Mouse (Mus musculus) midbrain, embryonic 13.5 days (tissue): ENCODE measurements around the gene Tacr1. TPM values are rescaled to one million over a fixed set of nuclear protein-coding genes. Genes with fewer than 3 reads are reported as not detected.

ENCODE experiments used
- ATAC-seq: fragments of 200-750 bp; cut with Nextera tagmentation; 2 replicates; pipeline ENCODE4 v1.8.0; 2017; ENCODE audit warnings: mild to moderate bottlenecking, moderate TSS enrichment, moderate library complexity
- H3K27ac ChIP-seq: fragments of 300-500 bp; sonication (generic); 2 replicates; pipeline ENCODE4 v1.5.1; 2015; ENCODE audit warnings: inconsistent platforms, mild to moderate bottlenecking, moderate library complexity
- H3K27me3 ChIP-seq: fragments of 300-500 bp; sonication (generic); 2 replicates; pipeline ENCODE4 v1.6.1; 2015; ENCODE audit warnings: mild to moderate bottlenecking, inconsistent platforms
- H3K36me3 ChIP-seq: fragments of 300-500 bp; sonication (generic); 2 replicates; pipeline ENCODE4 v1.6.1; 2015; ENCODE audit warnings: mild to moderate bottlenecking, inconsistent platforms
- H3K4me1 ChIP-seq: fragments of 300-500 bp; sonication (generic); replicated peaks from 2 replicates; pipeline ENCODE4 v1.6.1; 2015; ENCODE audit warnings: inconsistent platforms
- H3K4me2 ChIP-seq: fragments of 300-500 bp; sonication (generic); replicated peaks from 2 replicates; pipeline ENCODE4 v1.6.1; 2015; ENCODE audit warnings: moderate library complexity, mild to moderate bottlenecking, inconsistent platforms
- H3K4me3 ChIP-seq: fragments of 300-500 bp; sonication (generic); replicated peaks from 2 replicates; pipeline ENCODE4 v1.5.1; 2015; ENCODE audit warnings: mild to moderate bottlenecking, inconsistent platforms
- H3K9ac ChIP-seq: fragments of 300-500 bp; sonication (generic); replicated peaks from 2 replicates; pipeline ENCODE4 v1.6.1; 2015; ENCODE audit warnings: mild to moderate bottlenecking, inconsistent platforms
- H3K9me3 ChIP-seq: fragments of 300-500 bp; sonication (generic); 2 replicates; pipeline ENCODE4 v1.6.1; 2016; ENCODE audit warnings: mild to moderate bottlenecking, inconsistent platforms
- WGBS: fragments of 180-500 bp; shearing (Covaris S2); methylation state at CpG from one replicate; pipeline ENCODE4 v1.1.7; 2015; 5-methylcytosine and 5-hydroxymethylcytosine counted together
- polyA plus RNA-seq: library from polyadenylated mRNA; unstranded; fragments of >200 nt; fragmentation: Nextera tagmentation; extraction: Ambion mirVana; gene quantifications from 2 replicates; pipeline ENCODE4 v1.2.1, GENCODE M21; 2015

Tacr1 gene
- polyA plus RNA-seq, 1 experiment from 2014 or later: 3.5 TPM

DNA sequence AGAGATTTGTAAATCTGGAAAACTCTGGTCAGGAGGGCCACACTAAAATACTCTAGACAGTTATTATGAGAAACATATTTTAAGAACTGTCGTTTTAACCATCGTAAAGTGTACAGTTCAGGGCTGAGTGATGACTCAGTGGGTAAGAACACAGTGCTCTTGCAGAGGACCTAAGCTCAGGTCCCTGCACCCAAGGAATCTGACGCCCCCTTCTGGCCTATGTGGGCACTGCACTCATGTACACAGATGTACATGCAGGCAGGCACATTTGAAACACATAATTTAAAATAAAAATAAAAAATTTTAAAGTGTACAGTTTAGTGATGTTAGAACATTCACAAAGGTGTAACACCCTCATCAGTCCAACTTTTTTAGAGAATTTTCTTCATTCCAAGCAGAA, 147.1 kb downstream of the Tacr1 start:
- Histone ChIP-seq H3K4me3 (no peak overlapping the region), H3K4me1 (no peaks in the 10 kb centered on the region), H3K9me3 (peaks cover 8% of the 10 kb centered on the region; the same call in 1 of the 2 replicates), H3K36me3 (no peaks in the 10 kb centered on the region), H3K27me3 (no peaks in the 10 kb centered on the region), H3K27ac (no peak overlapping the region), H3K9ac (no peak overlapping the region), H3K4me2 (no peak overlapping the region)
- no peak for ATAC-seq
- 74% methylated on average over 3 of the region's 3 CpGs for WGBS

DNA sequence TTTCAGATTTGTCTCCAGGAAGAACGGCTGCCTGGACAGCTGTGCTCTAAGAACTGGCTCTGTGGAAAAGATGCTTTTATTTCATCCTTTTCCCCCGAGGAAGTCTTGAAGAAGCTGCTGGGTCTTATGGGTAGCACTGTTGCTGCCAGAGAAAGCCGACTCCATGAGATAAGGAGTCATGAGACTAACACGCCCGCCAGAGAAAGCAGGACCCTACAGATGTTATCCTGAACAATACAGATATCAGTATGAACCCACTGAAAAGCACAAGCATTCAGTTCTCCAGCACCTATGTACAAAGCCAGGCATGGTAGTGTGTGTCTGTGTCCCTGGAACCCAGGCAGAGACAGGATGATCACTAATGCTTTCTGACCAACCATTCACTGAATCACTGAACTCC, 173.3 kb downstream of the Tacr1 start:
- WGBS: 88% methylated on average over 5 of the region's 5 CpGs
- Histone ChIP-seq H3K4me1 (no peaks in the 10 kb centered on the region), H3K4me2 (no peak overlapping the region), H3K36me3 (no peaks in the 10 kb centered on the region), H3K27ac (no peak overlapping the region), H3K9ac (no peak overlapping the region), H3K27me3 (no peaks in the 10 kb centered on the region), H3K4me3 (no peak overlapping the region), H3K9me3 (no peaks in the 10 kb centered on the region)
- no peak for ATAC-seq

DNA sequence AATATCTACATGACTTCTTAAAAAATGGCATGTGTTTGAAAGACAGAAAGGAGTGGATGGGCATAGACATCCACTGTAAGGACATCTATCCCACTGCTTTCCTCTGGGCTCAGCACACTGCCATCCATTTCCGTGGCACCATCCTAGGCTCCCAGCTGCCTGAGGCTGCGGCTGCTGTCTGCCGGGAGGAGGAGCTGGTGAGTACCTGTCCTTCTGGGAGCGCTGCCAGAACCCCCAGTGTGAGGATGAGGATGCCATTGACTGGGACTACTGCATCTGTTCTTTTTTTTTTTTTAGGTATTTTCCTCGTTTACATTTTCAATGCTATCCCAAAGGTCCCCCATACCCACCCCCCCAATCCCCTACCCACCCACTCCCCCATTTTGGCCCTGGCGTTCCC, 183.3 kb downstream of the Tacr1 start:
- no peak overlapping the region for H3K4me2 ChIP-seq
- ATAC-seq: no peak
- no peak overlapping the region for H3K9ac ChIP-seq
- WGBS: 64% methylated on average over 6 of the region's 6 CpGs
- H3K4me3 ChIP-seq: no peak overlapping the region
- no peaks in the 10 kb centered on the region for H3K9me3 ChIP-seq
- H3K27me3 ChIP-seq: no peaks in the 10 kb centered on the region
- no peak overlapping the region for H3K27ac ChIP-seq
- H3K36me3 ChIP-seq: no peaks in the 10 kb centered on the region
- no peaks in the 10 kb centered on the region for H3K4me1 ChIP-seq

DNA sequence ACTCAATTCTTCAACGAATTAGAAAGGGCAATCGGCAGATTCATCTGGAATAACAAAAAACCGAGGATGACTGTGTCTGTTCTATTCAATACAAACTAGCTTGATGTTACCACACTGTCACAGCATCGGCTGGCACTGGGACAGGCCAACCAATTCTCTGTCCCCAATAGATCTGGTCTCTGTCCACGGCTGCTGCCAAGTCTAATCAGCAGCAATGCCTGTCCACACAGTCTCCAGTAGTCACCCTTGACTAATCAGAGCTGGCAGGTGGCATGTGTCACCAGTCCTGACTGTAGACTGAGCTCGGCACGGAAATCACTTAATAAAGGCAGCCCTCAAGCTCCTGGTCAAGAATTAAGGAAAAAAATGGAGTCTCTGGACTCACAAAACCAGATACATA, 187.3 kb downstream of the Tacr1 start:
- H3K4me2 ChIP-seq: no peak overlapping the region
- H3K27me3 ChIP-seq: no peaks in the 10 kb centered on the region
- 0 out of 2 replicates have a peak, but pooled peaks have one; percentile 37 for ATAC-seq
- H3K4me3 ChIP-seq: no peak overlapping the region
- H3K36me3 ChIP-seq: no peaks in the 10 kb centered on the region
- H3K27ac ChIP-seq: no peak overlapping the region
- no peaks in the 10 kb centered on the region for H3K9me3 ChIP-seq
- 74% methylated on average over 7 of the region's 7 CpGs for WGBS
- no peaks in the 10 kb centered on the region for H3K4me1 ChIP-seq
- H3K9ac ChIP-seq: no peak overlapping the region

DNA sequence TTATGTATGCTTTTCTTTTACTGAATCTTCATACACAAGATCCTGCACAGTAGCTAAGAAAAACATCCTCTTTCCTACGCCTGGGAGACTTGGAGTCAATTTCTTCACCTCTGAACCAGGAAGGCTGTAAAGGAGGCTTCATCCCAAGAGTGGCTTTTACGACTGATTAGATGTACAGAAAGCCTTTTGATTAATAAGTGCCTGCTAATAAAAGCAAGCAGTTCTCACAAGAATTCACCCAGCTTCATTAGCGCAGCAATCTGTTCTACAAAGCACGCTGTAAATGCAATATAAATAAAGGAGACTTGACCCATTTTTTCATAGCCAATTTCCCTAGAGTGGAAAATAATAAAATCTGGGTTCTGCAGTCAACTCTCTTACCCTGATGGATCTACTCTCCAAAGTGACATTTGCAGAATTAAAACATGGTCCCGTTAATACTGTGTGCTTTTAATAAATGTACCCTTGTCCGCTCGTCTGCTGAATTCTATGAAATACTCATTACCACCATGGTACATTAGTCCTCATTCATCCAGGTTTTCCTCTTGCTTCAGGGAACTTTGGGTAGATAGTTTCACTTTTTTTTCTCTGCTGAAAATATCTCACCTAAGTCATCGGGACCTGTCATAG, 193.4 kb downstream of the Tacr1 start:
- Histone ChIP-seq H3K9me3 (no peaks in the 10 kb centered on the region), H3K27ac (no peak overlapping the region), H3K4me3 (no peak overlapping the region), H3K27me3 (no peaks in the 10 kb centered on the region), H3K4me1 (no peaks in the 10 kb centered on the region), H3K9ac (no peak overlapping the region), H3K36me3 (no peaks in the 10 kb centered on the region), H3K4me2 (no peak overlapping the region)
- WGBS: 72% methylated on average over 8 of the region's 8 CpGs
- ATAC-seq: no peak

DNA sequence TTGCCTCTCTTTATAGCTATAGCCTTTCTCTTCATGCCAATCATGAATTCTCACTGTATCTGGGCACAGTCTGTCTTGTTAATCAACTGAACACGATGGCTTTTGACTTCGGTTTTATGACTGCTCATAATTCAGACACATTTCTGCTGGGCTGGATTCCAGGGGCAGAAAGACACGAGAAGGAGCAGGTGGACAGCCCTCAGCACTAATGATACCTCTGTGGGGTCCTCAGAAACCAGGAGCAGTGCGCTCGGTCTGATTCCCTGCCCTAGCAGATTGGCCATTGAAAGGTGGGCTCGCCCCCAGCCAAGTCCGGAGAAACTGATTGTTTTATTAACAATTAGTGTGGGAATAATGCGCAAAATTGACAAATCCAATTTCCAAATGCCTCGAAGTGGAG, 201.1 kb downstream of the Tacr1 start:
- no peaks in the 10 kb centered on the region for H3K36me3 ChIP-seq
- no peak for ATAC-seq

DNA sequence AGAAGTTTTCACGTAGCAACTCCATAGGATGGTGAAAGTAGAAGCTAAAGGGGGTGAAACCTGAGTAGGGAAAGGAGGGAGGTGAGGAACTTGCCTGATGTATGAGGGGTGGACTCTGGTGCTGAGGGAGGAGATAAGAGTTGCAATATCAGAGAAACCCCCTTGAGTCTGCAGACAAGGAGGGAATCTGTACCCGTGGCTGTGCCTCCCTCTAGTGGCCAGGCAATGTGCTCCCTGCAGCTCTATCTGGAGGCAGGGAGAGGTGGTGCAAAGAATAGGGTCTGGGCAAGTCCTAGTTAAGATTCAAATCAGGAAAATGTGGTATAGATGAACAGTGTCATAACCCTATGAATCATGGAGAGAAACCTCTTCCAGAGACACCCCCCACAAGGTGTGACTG, 201.5 kb downstream of the Tacr1 start:
- Histone ChIP-seq H3K27me3 (no peaks in the 10 kb centered on the region), H3K4me1 (0 out of 2 replicates have a peak, but pooled peaks cover 5% of the 10 kb centered on the region), H3K36me3 (no peaks in the 10 kb centered on the region), H3K9me3 (no peaks in the 10 kb centered on the region), H3K4me2 (no peak overlapping the region), H3K4me3 (no peak overlapping the region), H3K9ac (no peak overlapping the region), H3K27ac (no peak overlapping the region)
- peak; percentile 77 for ATAC-seq
- 53% methylated on average over 2 of the region's 2 CpGs for WGBS

More for the DNA sequence above, 201.1 kb downstream of the Tacr1 start:
- no peaks in the 10 kb centered on the region for H3K27me3 ChIP-seq
- H3K9ac ChIP-seq: no peak overlapping the region
- 0 out of 2 replicates have a peak, but pooled peaks cover 5% of the 10 kb centered on the region for H3K4me1 ChIP-seq
- H3K4me3 ChIP-seq: no peak overlapping the region
- H3K9me3 ChIP-seq: no peaks in the 10 kb centered on the region
- H3K4me2 ChIP-seq: no peak overlapping the region
- H3K27ac ChIP-seq: no peak overlapping the region
- WGBS: 89% methylated on average over 9 of the region's 9 CpGs

DNA sequence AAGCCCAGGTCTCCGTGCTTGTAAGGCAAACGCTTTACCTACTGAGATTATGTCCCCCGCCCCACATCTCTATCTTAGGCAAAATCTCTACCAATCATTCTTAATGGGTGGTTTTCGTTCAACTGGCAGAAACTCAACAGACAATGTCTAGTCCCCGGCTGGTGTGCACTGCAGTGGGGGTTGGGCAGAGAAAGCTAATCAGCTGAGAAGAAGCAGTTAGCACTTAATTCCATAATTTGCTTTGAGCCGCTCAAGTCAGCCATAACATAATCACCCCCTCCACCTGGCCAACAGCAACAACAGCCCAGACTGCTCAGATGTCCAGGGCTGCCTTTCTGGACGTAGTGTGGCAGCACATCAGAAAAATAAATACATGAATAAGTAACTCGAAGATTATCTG, 202.7 kb downstream of the Tacr1 start:
- no peak overlapping the region for H3K4me2 ChIP-seq
- H3K9me3 ChIP-seq: no peaks in the 10 kb centered on the region
- H3K4me3 ChIP-seq: no peak overlapping the region
- 45% methylated on average over 8 of the region's 8 CpGs for whole genome bisulfite sequencing
- no peak overlapping the region for H3K9ac ChIP-seq
- H3K36me3 ChIP-seq: no peaks in the 10 kb centered on the region
- peaks cover 14% of the 10 kb centered on the region for H3K4me1 ChIP-seq
- H3K27ac ChIP-seq: no peak overlapping the region
- no peaks in the 10 kb centered on the region for H3K27me3 ChIP-seq
- ATAC-seq: no peak

DNA sequence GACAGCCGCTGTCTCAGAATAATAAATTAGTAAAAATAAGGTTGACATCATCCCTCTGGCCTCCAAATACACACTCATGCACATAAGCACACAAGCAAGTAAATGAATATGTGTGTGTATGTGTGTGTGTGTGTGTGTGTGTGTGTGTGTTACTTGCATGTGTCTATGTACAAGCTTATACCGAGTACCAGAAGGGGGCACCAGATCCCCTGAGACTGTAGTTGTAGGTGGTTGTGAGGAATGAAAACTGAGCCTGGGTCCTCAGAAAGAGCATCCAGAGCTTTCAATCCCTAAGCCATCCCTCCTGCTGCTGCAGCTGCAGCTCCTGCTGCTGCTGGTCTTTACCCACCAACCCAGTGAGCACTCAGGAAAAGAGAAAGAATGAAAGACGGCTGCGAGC, 206.6 kb downstream of the Tacr1 start:
- Histone ChIP-seq H3K4me3 (no peak overlapping the region), H3K9ac (no peak overlapping the region), H3K9me3 (no peaks in the 10 kb centered on the region), H3K36me3 (no peaks in the 10 kb centered on the region), H3K4me1 (peaks cover 14% of the 10 kb centered on the region), H3K27ac (no peak overlapping the region), H3K27me3 (no peaks in the 10 kb centered on the region), H3K4me2 (no peak overlapping the region)
- ATAC-seq: no peak
- WGBS: 85% methylated on average over 4 of the region's 4 CpGs

DNA sequence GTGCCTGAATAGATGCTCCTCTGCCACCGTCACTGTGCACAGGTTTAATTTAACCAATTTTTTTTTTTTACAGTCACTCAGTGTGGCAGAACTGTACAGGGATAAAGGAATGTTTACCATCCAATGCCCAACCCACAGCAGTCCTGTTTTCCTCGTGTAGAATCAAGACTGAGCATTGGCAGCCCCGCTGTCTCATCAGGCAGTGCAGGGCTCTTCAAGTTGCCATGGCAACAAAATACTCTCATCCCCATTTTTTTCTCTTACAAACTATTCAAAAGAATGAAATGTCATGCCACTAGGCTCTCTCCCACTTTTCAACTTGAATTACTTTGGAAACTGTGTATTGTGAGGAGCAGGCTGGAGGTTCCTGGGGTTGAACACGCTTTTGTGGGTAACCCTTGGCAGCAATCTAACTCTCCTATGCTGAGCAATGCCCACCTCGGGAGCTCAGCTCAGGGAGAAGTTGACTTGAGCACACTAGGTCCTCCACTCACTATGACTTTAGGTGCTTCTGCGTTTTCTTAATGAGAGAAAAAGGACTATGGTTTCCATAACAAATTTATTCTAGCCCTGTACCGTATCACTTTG, 207.3 kb downstream of the Tacr1 start:
- peaks cover 14% of the 10 kb centered on the region for H3K4me1 ChIP-seq
- no peaks in the 10 kb centered on the region for H3K9me3 ChIP-seq
- H3K4me2 ChIP-seq: no peak overlapping the region; the same call in 1 of the 2 replicates
- H3K9ac ChIP-seq: no peak overlapping the region
- WGBS: 34% methylated on average over 7 of the region's 7 CpGs
- H3K4me3 ChIP-seq: no peak overlapping the region
- peak; percentile 79 for ATAC-seq
- no peaks in the 10 kb centered on the region for H3K36me3 ChIP-seq
- no peaks in the 10 kb centered on the region for H3K27me3 ChIP-seq
- no peak overlapping the region for H3K27ac ChIP-seq
